Mouse (Mus musculus) Patski (cell line): ENCODE data around the gene Wdhd1. TPM values are rescaled to one million over a fixed set of nuclear protein-coding genes. Genes with fewer than 3 reads are reported as not detected.
A peak's percentile ranks its signal among the peaks of the same experiment; 100 is the strongest.

Source experiments
- ATAC-seq: fragments of 100-300 bp; one replicate; pipeline ENCODE4 v1.8.0; 2021
- CTCF ChIA-PET: fragments of 350-600 bp; sonication (Branson Sonifier 250); formaldehyde crosslinking; loops from one replicate; lab custom pipeline; 2022; ENCODE audit warnings: inconsistent platforms; lab: Charles Lee
- POLR2A ChIA-PET: fragments of 350-600 bp; sonication (Branson Sonifier 250); formaldehyde crosslinking; loops from one replicate; lab custom pipeline; 2022; ENCODE audit warnings: antibody characterized with exemption, inconsistent platforms; lab: Charles Lee
- DNase-seq: peaks from one replicate; pipeline ENCODE4 v3.0.0-alpha.2; 2011; ENCODE audit warnings: low read depth, low spot score
- H3K27me3 ChIP-seq: fragments of 371-371 bp; one replicate; pipeline ENCODE4 v1.5.1; 2021
- CTCF ChIP-seq: fragments of 100-300 bp; IDR thresholded peaks from one replicate; pipeline ENCODE4 v1.5.1; 2021
- in situ Hi-C: fragments of 300-500 bp; cut with MboI; formaldehyde crosslinking; loops from 3 replicates; pipeline ENCODE4 v1.11.1; 2018; ENCODE audit warnings: low pct_unique_long_range_greater_than_20kb, mixed read lengths
- polyA plus RNA-seq: library from polyadenylated mRNA; unstranded; gene quantifications from one replicate; pipeline ENCODE4 v1.2.3, GENCODE M21; 2021

The Wdhd1 gene
- polyA plus RNA-seq, 1 experiment from 2014 or later: 10.6 TPM

DNA sequence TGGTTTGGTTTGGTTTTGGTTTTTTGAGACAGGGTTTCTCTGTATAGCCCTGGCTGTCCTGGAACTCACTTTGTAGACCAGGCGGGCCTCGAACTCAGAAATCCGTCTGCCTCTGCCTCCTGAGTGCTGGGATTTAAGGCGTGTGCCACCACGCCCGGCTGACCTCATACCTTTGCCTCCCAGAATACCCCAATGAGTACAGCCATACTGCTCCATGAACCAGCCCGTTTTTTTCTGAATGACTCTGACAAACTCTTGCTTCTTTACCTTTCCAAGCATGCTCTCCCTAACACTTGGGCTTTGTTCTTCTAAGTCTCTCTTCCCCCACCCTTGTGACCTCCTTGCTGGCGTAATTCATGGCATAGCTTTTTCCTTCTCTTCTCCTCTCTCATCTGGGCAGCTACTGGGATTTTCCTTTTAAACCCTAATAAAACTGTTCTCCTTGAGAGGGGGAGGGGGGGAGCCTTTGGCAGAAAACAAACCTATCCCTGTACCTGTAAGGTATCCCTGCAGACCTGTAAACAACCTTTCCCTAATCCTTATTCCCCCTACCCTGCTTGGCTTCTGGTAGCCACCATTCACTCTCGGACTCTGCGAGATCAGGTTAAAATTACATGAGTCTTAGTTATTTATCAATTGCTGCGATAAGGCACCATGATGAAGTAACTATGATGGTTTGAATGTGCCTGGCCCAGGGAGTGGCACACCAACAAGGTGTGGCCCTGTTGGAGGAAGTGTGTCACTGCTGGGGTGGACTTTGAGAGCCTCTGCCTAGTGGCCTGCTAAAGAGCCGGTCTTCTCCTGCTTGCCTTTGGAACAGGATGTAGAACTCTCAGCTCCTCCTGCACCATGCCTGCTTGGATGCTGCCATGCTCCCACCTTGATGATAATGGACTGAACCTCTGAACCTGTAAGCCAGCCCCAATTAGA lies 67.8 kb downstream of the Wdhd1 start:
- H3K27me3 ChIP-seq: no peaks in the 10 kb centered on the region
- ATAC-seq (no peak), DNase-seq (no peak)
- TF ChIP-seq CTCF: no peak
- CTCF ChIA-PET: no interaction called here
- POLR2A ChIA-PET: interaction anchor here (0.6 kb wide), 2 partner anchors 198 to 747 kb away, joined by 6 to 7 read pairs; no protein-coding TSS in a partner anchor
- in situ Hi-C loops: no loop called here

DNA sequence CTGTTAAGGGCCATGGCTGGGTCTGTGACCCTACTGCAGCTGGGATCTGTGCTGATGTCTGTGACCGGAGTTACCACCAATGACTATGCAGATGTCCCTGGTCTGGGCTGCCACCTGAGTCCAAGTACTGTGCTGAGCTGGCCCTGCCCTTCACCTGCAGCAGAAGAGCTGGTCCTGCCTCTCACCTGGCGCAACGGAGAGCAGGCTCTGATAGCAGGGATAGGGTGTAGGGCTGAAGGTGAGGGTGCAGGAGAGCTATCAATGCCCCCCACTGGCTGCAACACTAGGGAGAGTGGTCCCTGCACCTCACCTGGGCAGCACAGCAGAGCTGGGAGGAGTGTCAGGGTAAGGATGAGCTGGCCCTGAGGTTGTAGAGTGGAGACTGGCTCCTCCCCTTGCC lies 70.1 kb downstream of the Wdhd1 start:
- in situ Hi-C loops: no loop called here
- no peak for ATAC-seq
- H3K27me3 ChIP-seq: no peaks in the 10 kb centered on the region
- ChIA-PET POLR2A (no interaction called here), CTCF (no interaction called here)
- DNase-seq: no peak
- TF ChIP-seq CTCF: no peak

DNA sequence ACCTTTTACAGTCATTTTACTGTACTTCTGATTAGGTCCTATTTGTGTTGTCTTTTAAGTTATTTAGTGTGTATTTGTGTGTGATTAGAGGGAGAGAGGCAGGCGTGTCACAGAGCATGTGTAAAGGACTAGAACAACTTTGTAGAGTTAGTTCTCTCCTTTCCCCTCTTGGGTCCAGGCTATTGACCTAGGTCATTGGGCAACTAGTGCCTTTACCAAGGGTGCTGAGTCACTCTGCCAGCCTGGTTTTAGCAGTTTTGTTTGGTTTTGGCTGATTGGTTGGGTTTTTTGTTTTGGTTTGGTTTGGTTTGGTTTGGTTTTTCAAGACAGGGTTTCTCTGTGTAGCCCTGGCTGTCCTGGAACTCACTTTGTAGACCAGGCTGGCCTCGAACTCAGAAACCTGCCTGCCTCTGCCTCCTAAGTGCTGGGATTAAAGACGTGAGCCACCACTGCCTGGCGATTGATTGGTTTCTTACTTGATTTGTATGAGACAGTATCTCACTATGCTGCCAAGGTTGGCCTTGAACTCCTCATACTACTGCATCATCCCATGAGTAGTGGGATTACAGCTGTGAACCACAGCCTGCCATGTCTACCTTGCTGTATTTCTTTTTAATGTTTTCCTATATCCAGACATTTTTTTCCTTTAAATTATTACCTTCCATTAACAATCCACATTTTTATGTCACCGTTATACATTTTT lies 71.2 kb downstream of the Wdhd1 start:
- ChIA-PET CTCF (no interaction called here), POLR2A (no interaction called here)
- no peak for ATAC-seq
- no peak for TF ChIP-seq CTCF
- no peak for DNase-seq
- in situ Hi-C loops: no loop called here
- H3K27me3 ChIP-seq: no peaks in the 10 kb centered on the region

DNA sequence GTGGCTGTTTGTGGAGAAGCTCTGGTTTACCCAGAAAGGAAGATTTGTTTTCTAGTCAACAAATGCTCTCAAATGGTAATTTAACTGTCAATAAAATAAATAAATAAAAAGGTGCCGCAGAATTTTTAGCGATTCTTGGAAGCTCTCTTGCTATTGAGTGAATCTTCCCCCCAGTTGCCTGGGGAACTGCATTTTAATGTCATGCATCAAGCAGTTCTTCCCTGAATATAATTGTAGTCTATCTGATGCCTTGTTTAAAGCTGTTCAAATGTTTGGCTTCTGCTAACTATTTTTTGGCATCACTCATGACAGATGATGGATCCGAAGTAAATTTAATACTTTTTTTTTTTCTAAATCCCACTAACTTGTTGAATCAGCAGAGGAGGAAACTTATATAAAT lies 79.3 kb downstream of the Wdhd1 start:
- POLR2A ChIA-PET: no interaction called here
- DNase-seq (no peak), ATAC-seq (no peak)
- CTCF ChIA-PET: no interaction called here
- no peak for TF ChIP-seq CTCF
- in situ Hi-C loops: no loop called here
- H3K27me3 ChIP-seq: peaks cover 4% of the 10 kb centered on the region

DNA sequence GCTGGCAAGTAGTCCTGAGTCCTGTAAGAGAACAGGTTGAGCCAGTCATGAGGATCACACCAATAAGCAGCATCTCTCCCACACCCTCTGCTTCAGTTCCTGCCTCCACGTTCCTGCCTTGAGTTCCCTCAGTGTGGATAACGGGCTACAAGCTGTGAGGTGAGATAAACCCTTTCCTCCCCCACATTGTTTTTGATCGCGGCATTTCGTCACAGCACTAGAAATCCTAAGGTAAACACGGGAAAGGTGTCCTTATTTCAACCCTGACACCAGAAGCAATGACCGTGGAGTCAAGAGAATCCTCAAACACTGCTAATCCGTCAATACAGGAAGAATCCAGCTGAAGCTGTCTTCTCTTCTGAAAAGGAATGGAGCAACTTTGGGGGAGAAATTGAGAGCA lies 79.9 kb downstream of the Wdhd1 start:
- TF ChIP-seq CTCF: no peak
- CTCF ChIA-PET: no interaction called here
- H3K27me3 ChIP-seq: peaks cover 4% of the 10 kb centered on the region
- no peak for DNase-seq
- no peak for ATAC-seq
- POLR2A ChIA-PET: no interaction called here
- in situ Hi-C loops: no loop called here

DNA sequence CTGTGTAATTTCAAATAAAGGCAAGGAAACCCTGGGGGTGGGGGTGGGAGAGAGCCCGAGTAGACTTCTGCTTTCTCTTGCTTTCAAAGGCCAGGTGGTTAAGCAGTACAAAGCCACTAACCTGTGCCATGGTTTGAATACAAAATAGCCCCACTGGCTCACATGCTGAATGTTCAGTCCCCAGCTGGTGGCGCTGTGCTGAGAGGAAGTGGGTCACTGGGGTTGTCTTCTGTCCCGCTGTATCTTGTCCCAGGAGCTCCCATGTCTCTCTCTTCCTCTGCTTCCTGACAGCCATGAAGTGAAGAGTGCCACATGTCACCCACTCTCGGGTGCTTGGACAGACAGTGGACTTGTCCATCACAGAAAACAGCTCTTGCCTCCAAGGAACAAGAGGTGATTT lies 82.6 kb downstream of the Wdhd1 start:
- DNase-seq (no peak), ATAC-seq (no peak)
- peak; percentile 49 for TF ChIP-seq CTCF
- peaks cover 4% of the 10 kb centered on the region for H3K27me3 ChIP-seq
- ChIA-PET CTCF (no interaction called here), POLR2A (no interaction called here)
- in situ Hi-C loops: no loop called here

DNA sequence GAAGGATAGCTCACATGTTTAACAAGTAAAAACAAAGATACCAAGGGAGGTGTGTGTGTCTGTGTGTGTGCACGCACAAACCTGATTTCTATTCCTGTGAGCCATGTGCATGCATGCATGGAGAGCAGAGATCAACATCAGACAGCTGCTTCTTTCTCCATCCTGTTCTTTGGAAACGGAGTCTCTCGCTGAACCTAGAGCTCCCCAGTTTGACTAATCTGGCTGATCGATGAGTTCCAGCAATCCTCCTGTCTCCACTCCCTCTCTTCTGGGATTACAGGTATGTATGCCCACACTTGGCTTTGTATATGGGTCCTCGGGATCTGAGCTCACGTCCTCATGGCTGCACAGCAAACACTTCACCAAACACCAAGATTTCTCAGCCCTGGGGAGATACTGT lies 83.2 kb downstream of the Wdhd1 start:
- in situ Hi-C loops: no loop called here
- no peak for DNase-seq
- CTCF ChIA-PET: interaction anchor here (1.2 kb wide), 1 partner anchor 31 kb away, joined by 4 read pairs; no protein-coding TSS in a partner anchor
- no peak for TF ChIP-seq CTCF
- POLR2A ChIA-PET: interaction anchor here (0.6 kb wide), 1 partner anchor 11 kb away, joined by 3 read pairs; no protein-coding TSS in a partner anchor
- no peak for ATAC-seq
- peaks cover 4% of the 10 kb centered on the region for H3K27me3 ChIP-seq

DNA sequence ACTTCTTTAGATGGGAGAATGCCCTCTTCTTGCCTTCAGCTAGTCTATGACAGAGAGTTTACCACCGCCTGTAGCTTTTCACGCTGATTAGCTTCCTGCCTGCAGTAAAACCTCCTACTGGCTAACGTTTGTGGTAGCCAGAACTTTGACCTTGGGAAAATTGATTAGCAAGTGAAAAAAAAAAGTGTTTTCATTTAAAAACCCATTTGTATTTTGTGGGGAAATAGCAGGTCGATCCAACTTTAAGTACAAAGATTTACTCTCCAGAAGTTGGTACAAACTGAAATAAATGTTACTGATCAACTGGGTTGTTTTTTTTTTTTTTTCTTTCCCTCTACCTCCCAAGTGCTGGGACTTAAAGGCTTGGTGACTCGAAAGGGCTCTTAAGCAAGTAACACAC lies 84.8 kb downstream of the Wdhd1 start:
- DNase-seq: no peak
- ChIA-PET CTCF (interaction anchor here (0.9 to 1.0 kb wide), 2 partner anchors 13 to 331 kb away, joined by 3 read pairs; no protein-coding TSS in a partner anchor), POLR2A (no interaction called here)
- in situ Hi-C loops: no loop called here
- peaks cover 4% of the 10 kb centered on the region for H3K27me3 ChIP-seq
- no peak for TF ChIP-seq CTCF
- no peak for ATAC-seq

Other genes with a start within 250 kb of the Wdhd1 start
- 2.2 TPM for gene Gch1, start 87.4 kb downstream of the Wdhd1 start, polyA plus RNA-seq
- gene Socs4, start 74 bp upstream of the Wdhd1 start, polyA plus RNA-seq: 14.5 TPM
- 51.6 TPM for gene Mapk1ip1l, start 21.4 kb upstream of the Wdhd1 start, polyA plus RNA-seq
- 453 TPM for gene Lgals3, start 90.9 kb upstream of the Wdhd1 start, polyA plus RNA-seq
- gene Dlgap5, start 141.6 kb upstream of the Wdhd1 start, polyA plus RNA-seq: 38.3 TPM
- 23.0 TPM for gene Fbxo34, start 173.6 kb upstream of the Wdhd1 start, polyA plus RNA-seq